Mouse (Mus musculus): Measurements from ENCODE around the gene Stxbp1.
A peak's percentile ranks its signal among the peaks of the same experiment; 100 is the strongest.

DNA sequence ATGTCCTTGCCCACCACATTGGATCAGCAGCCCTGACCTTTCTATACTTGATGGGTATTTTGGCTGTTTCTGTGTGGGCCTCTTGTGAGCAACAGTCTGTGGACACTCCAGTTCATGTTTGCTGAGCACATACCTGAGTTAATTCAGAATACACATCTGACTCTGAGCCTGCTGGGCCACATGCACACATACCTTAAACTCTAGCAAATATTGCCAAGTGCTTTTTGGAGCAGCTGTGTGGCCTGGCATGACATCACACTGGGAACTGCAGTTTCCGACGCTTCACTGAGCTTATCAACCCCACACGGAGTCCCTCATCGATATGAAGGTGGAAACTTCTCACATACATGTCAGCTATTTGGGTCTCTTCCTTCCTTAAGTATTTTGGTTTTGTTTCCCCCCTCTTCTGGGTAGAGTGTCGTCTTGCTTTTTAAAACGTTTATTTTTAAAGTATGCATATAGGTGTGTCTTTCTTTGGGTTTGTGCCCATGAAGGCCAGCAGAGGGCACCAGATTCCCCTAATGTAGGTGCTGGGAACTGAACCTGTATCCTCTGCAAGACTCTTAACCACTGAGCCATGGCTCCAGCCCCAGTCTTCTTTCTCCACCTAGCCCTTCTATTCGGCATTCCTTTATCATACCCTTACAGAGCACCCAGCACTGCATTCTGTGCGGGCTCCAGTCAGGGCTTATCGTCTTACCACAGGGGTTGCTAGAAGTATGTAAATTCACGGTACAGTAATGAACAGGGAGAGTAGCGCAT, 25.8 kb downstream of the Stxbp1 start:
- TF ChIP-seq CTCF (IDR thresholded peaks at IDR 0.05; ENCODE audit: extremely low read depth, insufficient read depth, low read length), result peak; percentile 49
- no peak for TF ChIP-seq POLR2A (IDR thresholded peaks at IDR 0.05; ENCODE audit: extremely low read depth, insufficient read depth, low read length)
